Mouse (Mus musculus): ENCODE measurements at regions not wholly inside any gene's neighbourhood (a gene's known extent, or its start where the extent isn't known, plus 50 kb on each side); places are given as distances from the start of the nearest gene placed in this dataset.
"Not testable (repeated sequence)": the region's sequence is repeated elsewhere in the genome, so short reads cannot be mapped to it uniquely, and the experiment has no call there.

GRCm38 (mm10) chr17:48688944-48689343, 234.2 kb downstream of the Unc5cl start:
- Histone ChIP-seq H3K9me3 (ENCODE audit: control insufficient read depth, low read length) (no peaks in the 10 kb centered on the region), H3K4me2 (replicated peaks; ENCODE audit: low read depth, low read length) (no peak overlapping the region), H3K36me3 (ENCODE audit: control insufficient read depth, insufficient read depth, low read length) (no peaks in the 10 kb centered on the region), H3K9ac (ENCODE audit: low read depth, low read length) (no peak overlapping the region), H3K27ac (ENCODE audit: low read depth, low read length) (no peak overlapping the region), H3K27me3 (ENCODE audit: control insufficient read depth, insufficient read depth, low read length) (no peaks in the 10 kb centered on the region), H3K4me3 (ENCODE audit: low read length) (no peak overlapping the region), H3K4me1 (ENCODE audit: control insufficient read depth, insufficient read depth, low read length) (no peaks in the 10 kb centered on the region)
- WGBS = 79% methylated on average over 2 of the region's 2 CpGs
- no peak for ATAC-seq (ENCODE audit: low FRiP score, low TSS enrichment)

DNA sequence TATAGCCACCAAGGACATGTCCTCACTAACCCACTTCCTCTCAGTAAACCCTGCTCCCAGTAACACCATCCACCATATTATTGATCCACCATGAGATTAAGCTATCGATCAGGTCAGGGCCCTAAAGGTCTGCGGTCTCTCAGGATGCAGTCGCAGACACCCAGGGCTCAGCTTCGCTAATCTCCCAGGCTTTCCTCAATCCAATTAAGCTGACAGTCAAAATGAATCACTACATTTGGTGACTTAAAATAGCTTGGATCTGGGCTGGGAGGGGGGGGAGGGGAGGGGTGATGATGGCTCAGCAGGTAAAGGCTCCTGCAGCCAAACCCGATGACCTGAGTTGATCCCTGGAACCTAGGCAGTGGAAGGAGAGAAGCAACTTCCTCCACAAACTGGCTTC, 233.7 kb upstream of the Lrfn2 start:
- peaks cover 7% of the 10 kb centered on the region; the same call in 1 of the 2 replicates for H3K9me3 ChIP-seq (ENCODE audit: control insufficient read depth, low read length)
- ATAC-seq (ENCODE audit: low FRiP score, low TSS enrichment) = no peak
- no peaks in the 10 kb centered on the region for H3K27me3 ChIP-seq (ENCODE audit: control insufficient read depth, insufficient read depth, low read length)
- H3K36me3 ChIP-seq (ENCODE audit: control insufficient read depth, insufficient read depth, low read length) = no peaks in the 10 kb centered on the region
- no peak overlapping the region for H3K4me3 ChIP-seq (ENCODE audit: low read length)
- no peak overlapping the region for H3K9ac ChIP-seq (ENCODE audit: low read depth, low read length)
- no peaks in the 10 kb centered on the region for H3K4me1 ChIP-seq (ENCODE audit: control insufficient read depth, insufficient read depth, low read length)
- no peak overlapping the region for H3K27ac ChIP-seq (ENCODE audit: low read depth, low read length)
- 94% methylated on average over 5 of the region's 5 CpGs for WGBS
- H3K4me2 ChIP-seq (replicated peaks; ENCODE audit: low read depth, low read length) = no peak overlapping the region

DNA sequence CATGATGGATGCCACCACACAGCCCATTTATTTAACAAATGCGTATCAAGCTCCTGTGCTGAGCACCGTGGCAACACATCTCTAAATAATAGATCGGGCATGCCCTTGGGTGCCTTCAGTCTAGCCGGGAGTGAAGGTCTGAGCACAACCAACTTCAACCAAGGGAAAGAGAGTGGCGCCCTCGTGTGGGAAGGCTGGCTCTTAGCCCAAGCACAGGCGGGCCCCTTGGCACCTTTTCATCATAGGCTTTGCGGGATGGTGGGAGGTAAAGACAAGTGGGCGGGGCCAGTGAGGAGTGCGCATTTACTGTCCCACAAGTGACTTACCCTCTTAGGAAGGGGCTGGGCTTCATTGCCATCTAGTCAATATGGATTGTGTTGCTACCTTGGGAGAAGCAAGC, 231.6 kb upstream of the Lrfn2 start:
- Histone ChIP-seq H3K4me3 (ENCODE audit: low read length) (no peak overlapping the region), H3K4me1 (ENCODE audit: control insufficient read depth, insufficient read depth, low read length) (no peaks in the 10 kb centered on the region), H3K36me3 (ENCODE audit: control insufficient read depth, insufficient read depth, low read length) (no peaks in the 10 kb centered on the region), H3K27ac (ENCODE audit: low read depth, low read length) (no peak overlapping the region), H3K9ac (ENCODE audit: low read depth, low read length) (no peak overlapping the region), H3K27me3 (ENCODE audit: control insufficient read depth, insufficient read depth, low read length) (no peaks in the 10 kb centered on the region), H3K4me2 (replicated peaks; ENCODE audit: low read depth, low read length) (no peak overlapping the region), H3K9me3 (ENCODE audit: control insufficient read depth, low read length) (peaks cover 7% of the 10 kb centered on the region; the same call in 1 of the 2 replicates)
- no peak for ATAC-seq (ENCODE audit: low FRiP score, low TSS enrichment)
- WGBS = 26% methylated on average over 10 of the region's 10 CpGs

DNA sequence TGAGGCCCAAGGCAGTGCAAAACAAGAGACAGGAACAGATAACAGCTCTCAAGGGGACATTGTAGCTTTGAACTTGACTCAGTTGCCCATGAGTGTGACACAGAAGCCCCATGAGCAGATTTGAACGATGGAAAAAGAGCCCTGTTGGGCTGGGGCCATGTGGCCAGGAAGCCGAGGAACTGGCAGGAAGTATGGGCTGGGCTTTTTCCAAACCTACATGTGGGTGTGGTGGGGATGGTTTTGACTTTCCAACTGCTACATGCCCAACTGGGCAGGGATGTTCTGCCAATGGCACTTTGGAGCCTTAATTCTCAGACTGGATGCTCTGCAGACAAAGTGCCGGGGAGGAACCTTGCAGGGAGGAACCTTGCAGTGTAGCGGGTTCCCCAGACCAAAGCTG, 211.7 kb upstream of the Lrfn2 start:
- H3K9ac ChIP-seq (ENCODE audit: low read depth, low read length) = no peak overlapping the region
- no peaks in the 10 kb centered on the region for H3K27me3 ChIP-seq (ENCODE audit: control insufficient read depth, insufficient read depth, low read length)
- H3K4me3 ChIP-seq (ENCODE audit: low read length) = no peak overlapping the region
- H3K27ac ChIP-seq (ENCODE audit: low read depth, low read length) = no peak overlapping the region
- no peaks in the 10 kb centered on the region for H3K4me1 ChIP-seq (ENCODE audit: control insufficient read depth, insufficient read depth, low read length)
- no peak for ATAC-seq (ENCODE audit: low FRiP score, low TSS enrichment)
- 86% methylated on average over 4 of the region's 4 CpGs for WGBS
- no peaks in the 10 kb centered on the region for H3K36me3 ChIP-seq (ENCODE audit: control insufficient read depth, insufficient read depth, low read length)
- no peak overlapping the region for H3K4me2 ChIP-seq (replicated peaks; ENCODE audit: low read depth, low read length)
- no peaks in the 10 kb centered on the region for H3K9me3 ChIP-seq (ENCODE audit: control insufficient read depth, low read length)

DNA sequence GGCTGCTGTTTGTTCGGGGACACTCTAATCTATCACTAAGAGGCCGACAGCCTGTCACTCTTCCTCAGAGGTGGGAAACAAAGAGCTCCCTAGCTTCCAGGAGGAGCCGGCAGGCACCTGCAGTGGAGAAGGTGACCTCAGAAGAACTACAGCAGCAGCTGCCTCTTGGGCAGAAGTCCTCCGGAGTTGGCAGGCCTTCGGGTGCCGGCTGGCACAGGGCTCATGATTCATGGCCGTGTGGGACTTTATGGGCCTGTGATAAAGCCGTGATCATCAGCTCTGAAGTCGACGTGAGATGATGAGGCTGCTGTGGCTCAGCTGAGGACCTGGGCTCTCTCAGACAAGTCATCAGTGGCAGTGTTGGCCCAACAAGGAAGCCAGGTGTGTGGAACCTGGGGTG, 208.9 kb upstream of the Lrfn2 start:
- H3K4me1 ChIP-seq (ENCODE audit: control insufficient read depth, insufficient read depth, low read length) = no peaks in the 10 kb centered on the region
- no peak overlapping the region for H3K4me2 ChIP-seq (replicated peaks; ENCODE audit: low read depth, low read length)
- H3K27me3 ChIP-seq (ENCODE audit: control insufficient read depth, insufficient read depth, low read length) = no peaks in the 10 kb centered on the region
- no peak overlapping the region for H3K4me3 ChIP-seq (ENCODE audit: low read length)
- no peak for ATAC-seq (ENCODE audit: low FRiP score, low TSS enrichment)
- H3K27ac ChIP-seq (ENCODE audit: low read depth, low read length) = no peak overlapping the region
- 71% methylated on average over 10 of the region's 10 CpGs for WGBS
- H3K9me3 ChIP-seq (ENCODE audit: control insufficient read depth, low read length) = no peaks in the 10 kb centered on the region
- no peak overlapping the region for H3K9ac ChIP-seq (ENCODE audit: low read depth, low read length)
- H3K36me3 ChIP-seq (ENCODE audit: control insufficient read depth, insufficient read depth, low read length) = no peaks in the 10 kb centered on the region

- Histone ChIP-seq H3K4me1 (ENCODE audit: control insufficient read depth, insufficient read depth, low read length) (no peaks in the 10 kb centered on the region), H3K4me2 (replicated peaks; ENCODE audit: low read depth, low read length) (no peak overlapping the region), H3K9me3 (ENCODE audit: control insufficient read depth, low read length) (no peaks in the 10 kb centered on the region), H3K27ac (ENCODE audit: low read depth, low read length) (no peak overlapping the region), H3K9ac (ENCODE audit: low read depth, low read length) (no peak overlapping the region), H3K27me3 (ENCODE audit: control insufficient read depth, insufficient read depth, low read length) (no peaks in the 10 kb centered on the region), H3K4me3 (ENCODE audit: low read length) (no peak overlapping the region), H3K36me3 (ENCODE audit: control insufficient read depth, insufficient read depth, low read length) (no peaks in the 10 kb centered on the region)
- 81% methylated on average over 11 of the region's 11 CpGs for WGBS
- no peak for ATAC-seq (ENCODE audit: low FRiP score, low TSS enrichment)
Observed at GRCm38 (mm10) chr17:48724513-48725112, 207.6 kb upstream of the Lrfn2 start.

- Histone ChIP-seq H3K27ac (ENCODE audit: low read depth, low read length) (no peak overlapping the region), H3K9ac (ENCODE audit: low read depth, low read length) (no peak overlapping the region), H3K9me3 (ENCODE audit: control insufficient read depth, low read length) (no peaks in the 10 kb centered on the region), H3K4me3 (ENCODE audit: low read length) (no peak overlapping the region), H3K4me1 (ENCODE audit: control insufficient read depth, insufficient read depth, low read length) (no peaks in the 10 kb centered on the region), H3K36me3 (ENCODE audit: control insufficient read depth, insufficient read depth, low read length) (no peaks in the 10 kb centered on the region), H3K27me3 (ENCODE audit: control insufficient read depth, insufficient read depth, low read length) (no peaks in the 10 kb centered on the region), H3K4me2 (replicated peaks; ENCODE audit: low read depth, low read length) (no peak overlapping the region)
- 74% methylated on average over 3 of the region's 3 CpGs for WGBS
- ATAC-seq (ENCODE audit: low FRiP score, low TSS enrichment) = no peak
Observed at GRCm38 (mm10) chr17:48726460-48726859, 205.7 kb upstream of the Lrfn2 start.

GRCm38 (mm10) chr17:48733801-48734200, 198.4 kb upstream of the Lrfn2 start:
- ATAC-seq (ENCODE audit: low FRiP score, low TSS enrichment) = no peak
- H3K27ac ChIP-seq (ENCODE audit: low read depth, low read length) = no peak overlapping the region
- H3K9ac ChIP-seq (ENCODE audit: low read depth, low read length) = no peak overlapping the region
- no peak overlapping the region for H3K4me3 ChIP-seq (ENCODE audit: low read length)
- WGBS = 35% methylated on average over 9 of the region's 9 CpGs
- H3K36me3 ChIP-seq (ENCODE audit: control insufficient read depth, insufficient read depth, low read length) = no peaks in the 10 kb centered on the region
- H3K4me1 ChIP-seq (ENCODE audit: control insufficient read depth, insufficient read depth, low read length) = no peaks in the 10 kb centered on the region
- no peaks in the 10 kb centered on the region for H3K9me3 ChIP-seq (ENCODE audit: control insufficient read depth, low read length)
- H3K27me3 ChIP-seq (ENCODE audit: control insufficient read depth, insufficient read depth, low read length) = no peaks in the 10 kb centered on the region
- no peak overlapping the region for H3K4me2 ChIP-seq (replicated peaks; ENCODE audit: low read depth, low read length)

- not testable (repeated sequence) for H3K9me3 ChIP-seq (ENCODE audit: control insufficient read depth, low read length); H3K36me3 ChIP-seq (ENCODE audit: control insufficient read depth, insufficient read depth, low read length); ATAC-seq (ENCODE audit: low FRiP score, low TSS enrichment); H3K4me1 ChIP-seq (ENCODE audit: control insufficient read depth, insufficient read depth, low read length); H3K4me3 ChIP-seq (ENCODE audit: low read length); H3K27me3 ChIP-seq (ENCODE audit: control insufficient read depth, insufficient read depth, low read length); H3K9ac ChIP-seq (ENCODE audit: low read depth, low read length); H3K4me2 ChIP-seq (replicated peaks; ENCODE audit: low read depth, low read length); H3K27ac ChIP-seq (ENCODE audit: low read depth, low read length)
- 88% methylated on average over 2 of the region's 2 CpGs for WGBS
Observed at GRCm38 (mm10) chr17:48737181-48737580, 195.0 kb upstream of the Lrfn2 start.
